Mouse (Mus musculus): ENCODE measurements around the gene Pusl1. TPM values are rescaled to one million over a fixed set of nuclear protein-coding genes. Genes with fewer than 3 reads are reported as not detected.
A peak's percentile ranks its signal among the peaks of the same experiment; 100 is the strongest.

Pusl1 gene
- polyA plus RNA-seq, 1 experiment from 2014 or later = 43.2 TPM

GRCm38 (mm10) chr4:155892438-155893211 is 1.0 kb upstream of the Pusl1 start:
- WGBS = 7% methylated on average over 37 of the region's 37 CpGs
- no peaks in the 10 kb centered on the region for H3K27me3 ChIP-seq (ENCODE audit: control insufficient read depth, insufficient read depth, low read length)

GRCm38 (mm10) chr4:155892017-155892416 is 436 bp upstream of the Pusl1 start:
- Histone ChIP-seq H3K27ac (ENCODE audit: low read depth, low read length) (peak overlapping the region; percentile 98), H3K4me1 (replicated peaks; ENCODE audit: control insufficient read depth, insufficient read depth, low read length) (peaks cover 16% of the 10 kb centered on the region), H3K36me3 (ENCODE audit: control insufficient read depth, insufficient read depth, low read length) (peaks cover 13% of the 10 kb centered on the region), H3K27me3 (ENCODE audit: control insufficient read depth, insufficient read depth, low read length) (no peaks in the 10 kb centered on the region), H3K9me3 (ENCODE audit: control insufficient read depth, low read length) (no peaks in the 10 kb centered on the region), H3K9ac (ENCODE audit: low read depth, low read length) (peak overlapping the region; percentile 91), H3K4me3 (ENCODE audit: low read depth, low read length) (peak overlapping the region; percentile 88), H3K4me2 (replicated peaks; ENCODE audit: low read depth, low read length) (peak overlapping the region; percentile 85)
- peak; percentile 92 for ATAC-seq (ENCODE audit: low FRiP score)
- WGBS = 0% methylated on average over 45 of the region's 56 CpGs
- peak; percentile 89 for DNase-seq (ENCODE audit: low spot score)

More at GRCm38 (mm10) chr4:155892438-155893211, 1.0 kb upstream of the Pusl1 start:
- Histone ChIP-seq H3K27ac (ENCODE audit: low read depth, low read length) (peak overlapping the region; percentile 98), H3K36me3 (ENCODE audit: control insufficient read depth, insufficient read depth, low read length) (peaks cover 14% of the 10 kb centered on the region), H3K9me3 (ENCODE audit: control insufficient read depth, low read length) (no peaks in the 10 kb centered on the region), H3K4me2 (replicated peaks; ENCODE audit: low read depth, low read length) (peak overlapping the region; percentile 85), H3K4me3 (ENCODE audit: low read depth, low read length) (peak overlapping the region; percentile 88), H3K4me1 (replicated peaks; ENCODE audit: control insufficient read depth, insufficient read depth, low read length) (peaks cover 16% of the 10 kb centered on the region), H3K9ac (ENCODE audit: low read depth, low read length) (peak overlapping the region; percentile 91)
- ATAC-seq (ENCODE audit: low FRiP score) (peak; percentile 62), DNase-seq (ENCODE audit: low spot score) (peak; percentile 62)

- Histone ChIP-seq H3K9ac (ENCODE audit: low read depth, low read length) (peak overlapping the region; percentile 91), H3K9me3 (ENCODE audit: control insufficient read depth, low read length) (no peaks in the 10 kb centered on the region), H3K4me3 (ENCODE audit: low read depth, low read length) (peak overlapping the region; percentile 88), H3K4me2 (replicated peaks; ENCODE audit: low read depth, low read length) (peak overlapping the region; percentile 85), H3K27ac (ENCODE audit: low read depth, low read length) (peak overlapping the region; percentile 11; the same call in 1 of the 2 replicates), H3K4me1 (replicated peaks; ENCODE audit: control insufficient read depth, insufficient read depth, low read length) (peaks cover 16% of the 10 kb centered on the region), H3K27me3 (ENCODE audit: control insufficient read depth, insufficient read depth, low read length) (no peaks in the 10 kb centered on the region), H3K36me3 (ENCODE audit: control insufficient read depth, insufficient read depth, low read length) (peaks cover 10% of the 10 kb centered on the region; the same call in 1 of the 2 replicates)
- 0% methylated on average over 34 of the region's 34 CpGs for WGBS
- DNase-seq (ENCODE audit: low spot score) = no peak
- no peak for ATAC-seq (ENCODE audit: low FRiP score)
Observed at GRCm38 (mm10) chr4:155891011-155891471, 540 bp downstream of the Pusl1 start.

GRCm38 (mm10) chr4:155889316-155889715 is 2.3 kb downstream of the Pusl1 start:
- H3K9me3 ChIP-seq (ENCODE audit: control insufficient read depth, low read length) = no peaks in the 10 kb centered on the region
- no peaks in the 10 kb centered on the region for H3K27me3 ChIP-seq (ENCODE audit: control insufficient read depth, insufficient read depth, low read length)
- no peak overlapping the region for H3K9ac ChIP-seq (ENCODE audit: low read depth, low read length)
- H3K36me3 ChIP-seq (ENCODE audit: control insufficient read depth, insufficient read depth, low read length) = peaks cover 12% of the 10 kb centered on the region; the same call in 1 of the 2 replicates
- peaks cover 13% of the 10 kb centered on the region; the same call in 1 of the 2 replicates for H3K4me1 ChIP-seq (replicated peaks; ENCODE audit: control insufficient read depth, insufficient read depth, low read length)
- H3K27ac ChIP-seq (ENCODE audit: low read depth, low read length) = no peak overlapping the region
- H3K4me2 ChIP-seq (replicated peaks; ENCODE audit: low read depth, low read length) = no peak overlapping the region
- 83% methylated on average over 5 of the region's 5 CpGs for WGBS
- ATAC-seq (ENCODE audit: low FRiP score) (no peak), DNase-seq (ENCODE audit: low spot score) (no peak)
- H3K4me3 ChIP-seq (ENCODE audit: low read depth, low read length) = no peak overlapping the region

GRCm38 (mm10) chr4:155888181-155888580 is 3.4 kb downstream of the Pusl1 start:
- Histone ChIP-seq H3K9ac (ENCODE audit: low read depth, low read length) (no peak overlapping the region), H3K9me3 (ENCODE audit: control insufficient read depth, low read length) (no peaks in the 10 kb centered on the region), H3K4me3 (ENCODE audit: low read depth, low read length) (no peak overlapping the region), H3K27ac (ENCODE audit: low read depth, low read length) (no peak overlapping the region), H3K4me2 (replicated peaks; ENCODE audit: low read depth, low read length) (no peak overlapping the region), H3K36me3 (ENCODE audit: control insufficient read depth, insufficient read depth, low read length) (peaks cover 12% of the 10 kb centered on the region; the same call in 1 of the 2 replicates), H3K4me1 (replicated peaks; ENCODE audit: control insufficient read depth, insufficient read depth, low read length) (peaks cover 5% of the 10 kb centered on the region; the same call in 1 of the 2 replicates), H3K27me3 (ENCODE audit: control insufficient read depth, insufficient read depth, low read length) (no peaks in the 10 kb centered on the region)
- ATAC-seq (ENCODE audit: low FRiP score) (no peak), DNase-seq (ENCODE audit: low spot score) (no peak)
- 94% methylated on average over 9 of the region's 9 CpGs for WGBS

- no peak overlapping the region for H3K27ac ChIP-seq (ENCODE audit: low read depth, low read length)
- peaks cover 3% of the 10 kb centered on the region; the same call in 1 of the 2 replicates for H3K4me1 ChIP-seq (replicated peaks; ENCODE audit: control insufficient read depth, insufficient read depth, low read length)
- H3K4me3 ChIP-seq (ENCODE audit: low read depth, low read length) = no peak overlapping the region
- no peak overlapping the region for H3K4me2 ChIP-seq (replicated peaks; ENCODE audit: low read depth, low read length)
- H3K9me3 ChIP-seq (ENCODE audit: control insufficient read depth, low read length) = no peaks in the 10 kb centered on the region
- no peak for ATAC-seq (ENCODE audit: low FRiP score)
- H3K36me3 ChIP-seq (ENCODE audit: control insufficient read depth, insufficient read depth, low read length) = peaks cover 12% of the 10 kb centered on the region; the same call in 1 of the 2 replicates
- no peaks in the 10 kb centered on the region for H3K27me3 ChIP-seq (ENCODE audit: control insufficient read depth, insufficient read depth, low read length)
- no peak overlapping the region for H3K9ac ChIP-seq (ENCODE audit: low read depth, low read length)
- no peak for DNase-seq (ENCODE audit: low spot score)
- 88% methylated on average over 10 of the region's 10 CpGs for WGBS
Observed at GRCm38 (mm10) chr4:155887674-155888073, 3.9 kb downstream of the Pusl1 start.

GRCm38 (mm10) chr4:155886330-155886729 is 5.3 kb downstream of the Pusl1 start:
- H3K36me3 ChIP-seq (ENCODE audit: control insufficient read depth, insufficient read depth, low read length) = peaks cover 12% of the 10 kb centered on the region; the same call in 1 of the 2 replicates
- ATAC-seq (ENCODE audit: low FRiP score) = no peak
- WGBS = 91% methylated on average over 5 of the region's 5 CpGs

GRCm38 (mm10) chr4:155883587-155883986 is 8.0 kb downstream of the Pusl1 start:
- 84% methylated on average over 3 of the region's 3 CpGs for WGBS
- no peak for DNase-seq (ENCODE audit: low spot score)
- Histone ChIP-seq H3K4me1 (replicated peaks; ENCODE audit: control insufficient read depth, insufficient read depth, low read length) (no peaks in the 10 kb centered on the region), H3K27ac (ENCODE audit: low read depth, low read length) (no peak overlapping the region), H3K27me3 (ENCODE audit: control insufficient read depth, insufficient read depth, low read length) (no peaks in the 10 kb centered on the region), H3K4me3 (ENCODE audit: low read depth, low read length) (no peak overlapping the region), H3K9me3 (ENCODE audit: control insufficient read depth, low read length) (no peaks in the 10 kb centered on the region), H3K9ac (ENCODE audit: low read depth, low read length) (no peak overlapping the region), H3K36me3 (ENCODE audit: control insufficient read depth, insufficient read depth, low read length) (peaks cover 15% of the 10 kb centered on the region), H3K4me2 (replicated peaks; ENCODE audit: low read depth, low read length) (no peak overlapping the region)
- ATAC-seq (ENCODE audit: low FRiP score) = no peak

More at GRCm38 (mm10) chr4:155886330-155886729, 5.3 kb downstream of the Pusl1 start:
- Histone ChIP-seq H3K9ac (ENCODE audit: low read depth, low read length) (no peak overlapping the region), H3K27me3 (ENCODE audit: control insufficient read depth, insufficient read depth, low read length) (no peaks in the 10 kb centered on the region), H3K4me3 (ENCODE audit: low read depth, low read length) (no peak overlapping the region), H3K4me1 (replicated peaks; ENCODE audit: control insufficient read depth, insufficient read depth, low read length) (peaks cover 3% of the 10 kb centered on the region; the same call in 1 of the 2 replicates), H3K4me2 (replicated peaks; ENCODE audit: low read depth, low read length) (no peak overlapping the region), H3K9me3 (ENCODE audit: control insufficient read depth, low read length) (no peaks in the 10 kb centered on the region), H3K27ac (ENCODE audit: low read depth, low read length) (no peak overlapping the region)
- no peak for DNase-seq (ENCODE audit: low spot score)
